Mouse (Mus musculus) yolk sac, embryonic 10.5 days (tissue): ENCODE results near the gene Egflam.

Source experiments
- DNase-seq: peaks from one replicate; pipeline ENCODE4 v3.0.0-alpha.2; 2017; ENCODE audit warnings: low spot score

Egflam gene

DNA sequence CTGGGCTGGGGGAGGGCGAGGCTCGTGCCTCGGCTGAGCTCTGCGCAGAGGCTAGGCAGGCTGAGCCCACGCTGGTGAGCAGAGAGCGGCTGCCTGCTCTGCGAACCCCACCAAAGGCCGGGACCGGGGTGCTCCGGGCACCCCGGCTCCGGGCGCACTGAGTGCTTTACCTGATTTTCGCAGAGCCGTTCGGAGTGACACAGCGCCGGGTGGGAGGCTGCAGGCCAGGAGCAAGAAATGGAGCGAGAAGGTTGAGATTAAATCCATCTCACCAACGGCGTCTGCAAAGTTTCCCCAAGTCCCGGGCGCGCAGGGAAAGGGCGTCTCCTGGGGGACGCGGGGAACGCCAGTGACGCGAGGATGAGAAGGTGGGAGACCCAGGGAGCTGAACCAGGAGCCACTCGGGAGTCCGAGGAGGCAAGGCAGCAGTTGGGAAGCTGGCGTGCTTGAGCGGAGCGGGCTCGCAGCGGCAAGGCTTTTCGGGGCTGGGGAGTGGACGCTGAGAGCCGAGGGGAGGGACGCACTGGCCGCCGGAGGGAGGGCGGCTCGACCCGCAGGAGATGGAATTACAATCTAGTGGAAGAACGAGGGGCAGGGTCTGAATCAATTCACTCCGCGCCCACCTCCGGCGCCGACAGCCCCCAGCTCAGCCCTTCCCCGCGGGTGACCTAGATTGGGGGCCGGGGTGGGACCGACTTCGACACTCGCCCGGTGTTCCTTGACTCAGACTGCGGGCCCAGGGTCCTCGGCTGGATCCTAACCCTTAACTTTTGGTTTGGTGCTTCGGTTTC is at the start of gene Egflam:
TSS of gene Egflam (minus strand) at position 578 of the 791 bp plus-strand sequence.
- peak; percentile 38 for DNase-seq

- no peak for DNase-seq
Measured at GRCm38 (mm10) chr15:7443396-7444315, 45.5 kb upstream of the Egflam start.

GRCm38 (mm10) chr15:7442148-7443100 is 44.2 kb upstream of the Egflam start:
- DNase-seq, result no peak

GRCm38 (mm10) chr15:7424282-7424681 is 26.1 kb upstream of the Egflam start:
- DNase-seq, result no peak

- no peak for DNase-seq
Measured at GRCm38 (mm10) chr15:7404521-7404920, 6.3 kb upstream of the Egflam start.

- no peak for DNase-seq
Measured at GRCm38 (mm10) chr15:7398609-7399540, 680 bp upstream of the Egflam start.

DNA sequence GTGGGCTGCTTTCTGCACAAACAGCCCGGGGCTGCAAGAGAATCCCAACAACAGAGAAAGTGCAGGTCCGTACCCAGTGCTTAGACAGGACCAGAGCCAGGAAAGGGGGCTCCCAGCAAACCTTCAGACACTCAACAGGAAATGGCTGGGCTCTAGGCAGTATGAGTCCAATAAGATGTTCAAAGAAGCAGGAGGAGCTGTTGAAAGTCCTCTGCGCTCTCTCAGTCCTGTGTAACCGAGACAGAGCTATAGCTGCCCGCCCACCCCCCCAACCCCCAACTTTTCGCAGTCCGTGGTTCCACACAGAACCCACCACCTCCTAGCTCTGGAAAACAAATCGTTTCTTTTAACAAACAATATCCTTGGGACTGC is 763 bp downstream of the Egflam start:
- DNase-seq, result peak; percentile 27

DNA sequence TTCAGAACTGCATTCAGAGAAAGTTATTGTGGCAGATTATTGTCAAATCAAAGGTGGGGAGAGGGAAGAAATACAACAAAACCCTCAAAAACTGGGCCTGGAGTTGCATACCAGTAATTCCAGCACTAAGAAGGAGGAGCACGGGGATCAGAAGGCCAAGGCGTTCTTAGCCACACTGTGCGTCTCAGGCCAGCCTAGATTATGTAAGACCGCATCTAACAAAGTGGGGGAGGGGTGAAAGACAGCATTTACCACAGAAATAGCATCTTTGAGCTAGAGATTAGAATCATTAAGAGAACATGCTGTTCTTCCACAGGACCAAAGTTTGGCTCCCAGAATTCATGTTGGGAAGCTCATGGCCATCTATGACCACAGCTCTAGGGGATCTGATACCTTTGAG is 14.8 kb downstream of the Egflam start:
- DNase-seq, result no peak

DNA sequence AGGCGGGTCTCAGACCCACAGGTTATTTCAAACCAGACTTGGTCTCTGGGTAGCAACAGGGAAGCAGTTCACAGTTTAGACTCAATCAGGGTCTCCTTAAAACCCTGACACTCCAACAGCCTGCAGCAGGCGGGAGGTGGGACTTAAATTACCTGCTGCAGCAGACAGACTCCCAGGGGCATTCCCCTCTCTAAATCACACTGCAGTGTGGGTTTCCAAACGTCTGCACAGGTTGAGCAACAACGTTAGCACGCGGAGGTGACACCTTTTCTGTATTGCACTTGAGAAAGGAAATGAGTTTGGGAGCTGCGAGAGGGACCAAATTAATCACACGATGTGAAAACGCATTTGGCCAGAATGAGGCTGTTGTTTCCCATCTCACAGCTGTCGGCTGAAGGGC is 15.7 kb downstream of the Egflam start:
- no peak for DNase-seq

GRCm38 (mm10) chr15:7352635-7353051 is 45.6 kb downstream of the Egflam start:
- no peak for DNase-seq

GRCm38 (mm10) chr15:7340703-7341309 is 57.4 kb downstream of the Egflam start:
- DNase-seq, result no peak

GRCm38 (mm10) chr15:7334517-7335298 is 63.5 kb downstream of the Egflam start:
- no peak for DNase-seq

GRCm38 (mm10) chr15:7332875-7333274 is 65.3 kb downstream of the Egflam start:
- no peak for DNase-seq

DNA sequence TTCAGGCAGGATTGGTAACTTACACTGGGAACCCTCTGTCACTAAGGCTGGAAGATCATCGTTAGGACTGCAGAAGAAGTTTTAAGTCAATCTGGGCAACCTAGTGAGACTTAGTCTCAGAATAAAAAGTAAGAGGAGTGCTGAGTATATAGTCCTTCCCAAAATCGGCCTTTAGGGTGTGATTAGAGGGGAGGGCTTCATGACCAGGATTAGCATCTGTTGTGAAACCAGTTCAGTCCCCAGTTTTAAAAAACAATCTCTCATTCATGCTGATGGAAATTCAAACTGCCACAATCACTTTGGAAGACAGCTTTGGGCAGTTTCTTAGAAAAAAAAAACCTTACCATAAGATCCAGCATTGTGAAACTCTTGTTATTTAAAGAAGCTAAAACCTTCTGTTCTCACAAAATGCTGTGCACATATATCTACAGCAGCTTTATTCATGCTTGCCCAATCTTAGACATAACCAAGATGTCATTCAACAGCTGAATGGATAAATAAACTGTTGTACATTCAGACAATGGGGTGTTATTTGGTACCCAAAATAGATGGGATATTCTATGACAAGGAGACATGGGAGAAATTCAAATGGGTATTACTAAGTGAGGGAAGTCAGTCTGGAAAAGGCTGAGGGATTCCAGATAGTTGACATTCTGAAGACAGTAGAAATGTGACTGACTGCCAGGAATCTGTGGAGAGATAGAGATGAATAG is 75.4 kb downstream of the Egflam start:
- no peak for DNase-seq

DNA sequence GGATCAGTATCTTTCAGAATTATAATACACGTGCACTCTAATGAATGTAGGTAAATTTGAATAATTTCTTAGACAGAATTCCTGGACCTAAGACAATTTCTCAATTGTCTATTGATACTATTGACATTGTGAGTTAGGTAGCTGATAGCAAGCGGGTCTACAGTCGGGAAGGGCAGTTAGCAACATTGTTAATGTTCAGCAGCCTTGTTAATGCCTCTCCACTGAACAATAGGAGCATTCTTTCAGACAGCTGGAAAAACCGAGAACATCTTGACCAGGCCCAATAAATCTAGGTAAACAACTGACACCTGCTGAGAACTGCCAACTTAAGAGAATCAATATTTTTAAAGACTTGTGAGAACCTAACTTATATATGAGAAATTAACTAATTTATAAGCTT is 77.3 kb downstream of the Egflam start:
- no peak for DNase-seq

- no peak for DNase-seq
Measured at GRCm38 (mm10) chr15:7315539-7315938, 82.7 kb downstream of the Egflam start.

GRCm38 (mm10) chr15:7308711-7309110 is 89.5 kb downstream of the Egflam start:
- no peak for DNase-seq

- no peak for DNase-seq
Measured at GRCm38 (mm10) chr15:7299892-7300291, 98.3 kb downstream of the Egflam start.

DNA sequence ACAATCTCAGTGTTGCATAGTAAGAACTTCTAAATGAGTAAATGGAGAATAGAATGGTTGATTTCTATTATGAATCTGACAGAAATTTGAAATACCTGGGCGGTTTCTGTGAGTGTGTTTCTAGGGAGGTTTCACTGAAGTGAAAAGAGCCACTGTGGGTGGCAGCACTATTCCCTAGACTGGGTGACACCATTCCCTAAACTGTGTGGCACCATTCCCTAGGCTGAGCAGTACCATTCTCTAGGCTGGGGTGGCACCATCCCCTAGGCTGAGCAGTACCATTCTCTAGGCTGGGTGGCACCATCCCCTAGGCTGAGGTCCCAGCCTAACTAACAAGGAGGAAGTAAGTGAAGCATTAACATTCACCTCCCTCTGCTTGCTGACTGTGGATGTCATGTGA is 103.0 kb downstream of the Egflam start:
- DNase-seq, result no peak
